Mouse (Mus musculus) liver, embryonic 16.5 days (tissue): ENCODE measurements around the gene Fam107a. TPM values are rescaled to one million over a fixed set of nuclear protein-coding genes. Genes with fewer than 3 reads are reported as not detected.

Source experiments
- ATAC-seq: fragments of 200-750 bp; cut with Nextera tagmentation; 2 replicates; pipeline ENCODE4 v1.8.0; 2017; ENCODE audit warnings: low read depth, mild to moderate bottlenecking, moderate number of reproducible peaks, moderate library complexity
- H3K27ac ChIP-seq: fragments of 300-500 bp; sonication (generic); 2 replicates; pipeline ENCODE4 v1.5.1; 2014; ENCODE audit warnings: mild to moderate bottlenecking, low read length
- H3K27me3 ChIP-seq: fragments of 300-500 bp; sonication (generic); 2 replicates; pipeline ENCODE4 v1.6.1; 2014; ENCODE audit warnings: low read depth, low read length, mixed read lengths; ENCODE audit not compliant: control insufficient read depth, insufficient read depth
- H3K36me3 ChIP-seq: fragments of 300-500 bp; sonication (generic); 2 replicates; pipeline ENCODE4 v1.6.1; 2014; ENCODE audit warnings: mild to moderate bottlenecking; ENCODE audit not compliant: control insufficient read depth, insufficient read depth
- H3K4me1 ChIP-seq: fragments of 300-500 bp; sonication (generic); 2 replicates; pipeline ENCODE4 v1.6.1; 2014; ENCODE audit warnings: low read depth, low read length, mixed read lengths; ENCODE audit not compliant: control insufficient read depth
- H3K4me2 ChIP-seq: fragments of 300-500 bp; sonication (generic); 2 replicates; pipeline ENCODE4 v1.6.1; 2014; ENCODE audit warnings: low read depth, low read length, mixed read lengths
- H3K4me3 ChIP-seq: fragments of 300-500 bp; sonication (generic); 2 replicates; pipeline ENCODE4 v1.5.1; 2014; ENCODE audit warnings: low read depth, mild to moderate bottlenecking, low read length
- H3K9ac ChIP-seq: fragments of 300-500 bp; sonication (generic); 2 replicates; pipeline ENCODE4 v1.6.1; 2014; ENCODE audit warnings: low read depth, low read length
- H3K9me3 ChIP-seq: fragments of 300-500 bp; sonication (generic); replicated peaks from 2 replicates; pipeline ENCODE4 v1.6.1; 2016; ENCODE audit warnings: low read length; ENCODE audit not compliant: control insufficient read depth
- WGBS: fragments of 180-500 bp; shearing (Covaris S2); extraction: QIAGEN DNeasy Blood & Tissue Kit; methylation state at CpG from one replicate; pipeline ENCODE4 v1.1.7; 2014; ENCODE audit not compliant: insufficient replicate concordance; 5-methylcytosine and 5-hydroxymethylcytosine counted together
- polyA plus RNA-seq: library from polyadenylated mRNA; unstranded; fragments of >200 nt; fragmentation: Nextera tagmentation; extraction: Ambion mirVana; gene quantifications from 2 replicates; pipeline ENCODE4 v1.2.1, GENCODE M21; 2015

Fam107a gene
- polyA plus RNA-seq, 1 experiment from 2014 or later: 0.02 TPM

- no peak overlapping the region for H3K4me3 ChIP-seq
- no peak overlapping the region for H3K4me2 ChIP-seq
- no peaks in the 10 kb centered on the region for H3K9me3 ChIP-seq
- H3K36me3 ChIP-seq: no peaks in the 10 kb centered on the region
- H3K4me1 ChIP-seq: no peaks in the 10 kb centered on the region; the same call in 1 of the 2 replicates
- ATAC-seq: no peak
- no peak overlapping the region for H3K27ac ChIP-seq
- WGBS: 46% methylated on average over 7 of the region's 7 CpGs
- no peaks in the 10 kb centered on the region for H3K27me3 ChIP-seq
- no peak overlapping the region for H3K9ac ChIP-seq
Observed at GRCm38 (mm10) chr14:8255076-8255729, 62.6 kb downstream of the Fam107a start.

GRCm38 (mm10) chr14:8251330-8251885, 66.4 kb downstream of the Fam107a start:
- H3K9me3 ChIP-seq: no peaks in the 10 kb centered on the region
- no peaks in the 10 kb centered on the region; the same call in 1 of the 2 replicates for H3K36me3 ChIP-seq
- WGBS: 76% methylated on average over 8 of the region's 8 CpGs
- H3K9ac ChIP-seq: no peak overlapping the region
- no peaks in the 10 kb centered on the region; the same call in 1 of the 2 replicates for H3K4me1 ChIP-seq
- H3K27me3 ChIP-seq: no peaks in the 10 kb centered on the region
- no peak overlapping the region for H3K4me3 ChIP-seq
- no peak overlapping the region for H3K4me2 ChIP-seq
- no peak for ATAC-seq
- H3K27ac ChIP-seq: no peak overlapping the region

- H3K4me2 ChIP-seq: no peak overlapping the region
- H3K9ac ChIP-seq: no peak overlapping the region
- WGBS: 58% methylated on average over 9 of the region's 9 CpGs
- no peaks in the 10 kb centered on the region; the same call in 1 of the 2 replicates for H3K36me3 ChIP-seq
- no peak for ATAC-seq
- no peak overlapping the region for H3K4me3 ChIP-seq
- no peaks in the 10 kb centered on the region for H3K4me1 ChIP-seq
- H3K27me3 ChIP-seq: no peaks in the 10 kb centered on the region
- H3K27ac ChIP-seq: no peak overlapping the region
- H3K9me3 ChIP-seq: no peaks in the 10 kb centered on the region
Observed at GRCm38 (mm10) chr14:8250141-8250871, 67.5 kb downstream of the Fam107a start.

GRCm38 (mm10) chr14:8249206-8249605, 68.6 kb downstream of the Fam107a start:
- no peak for ATAC-seq
- H3K9ac ChIP-seq: no peak overlapping the region
- no peaks in the 10 kb centered on the region for H3K27me3 ChIP-seq
- H3K4me2 ChIP-seq: no peak overlapping the region
- no peak overlapping the region for H3K27ac ChIP-seq
- no peaks in the 10 kb centered on the region; the same call in 1 of the 2 replicates for H3K36me3 ChIP-seq
- H3K4me1 ChIP-seq: no peaks in the 10 kb centered on the region
- WGBS: 50% methylated on average over 1 of the region's 1 CpGs
- no peaks in the 10 kb centered on the region for H3K9me3 ChIP-seq
- no peak overlapping the region for H3K4me3 ChIP-seq

GRCm38 (mm10) chr14:8246878-8247277, 70.9 kb downstream of the Fam107a start:
- no peak for ATAC-seq
- Histone ChIP-seq H3K4me1 (peaks cover 4% of the 10 kb centered on the region; the same call in 1 of the 2 replicates), H3K36me3 (no peaks in the 10 kb centered on the region; the same call in 1 of the 2 replicates), H3K9me3 (no peaks in the 10 kb centered on the region), H3K27ac (no peak overlapping the region), H3K9ac (no peak overlapping the region), H3K4me3 (no peak overlapping the region), H3K4me2 (no peak overlapping the region), H3K27me3 (no peaks in the 10 kb centered on the region)
- WGBS: 70% methylated on average over 8 of the region's 8 CpGs

Other genes with a start within 250 kb of the Fam107a start
- 16.0 and 17.4 TPM in 2 replicates for gene Rpp14, start 237.7 kb downstream of the Fam107a start, polyA plus RNA-seq
- 11.5 and 12.4 TPM in 2 replicates for gene Pxk, start 219.8 kb downstream of the Fam107a start, polyA plus RNA-seq
- gene Pdhb, start 145.0 kb downstream of the Fam107a start, polyA plus RNA-seq: 103 and 107 TPM in 2 replicates
- gene Kctd6, start 103.9 kb downstream of the Fam107a start, polyA plus RNA-seq: 1.2 TPM in 2 replicates
- gene Acox2, start 58.7 kb downstream of the Fam107a start, polyA plus RNA-seq: 63.5 and 74.1 TPM in 2 replicates
- 0.07 TPM in 1 of 2 replicates, not detected in the other for gene Oit1, start 60.7 kb upstream of the Fam107a start, polyA plus RNA-seq